ENCODE assay signal across 19 mouse cellular contexts in genomic region chr1:86426128-86426527, GRCm38 (mm10). TPM values are rescaled to one million over a fixed set of nuclear protein-coding genes. Genes with fewer than 3 reads are reported as not detected.
DNase-seq lines count a peak whose midpoint lies in the region; ATAC-seq and TF ChIP-seq lines count a peak whose summit lies in the region.
"Had no signal": no experiment of that assay in that cellular context is flagged by ENCODE, and none has a peak within 500 bp of the region (broad histone marks: within the 10 kb centered on the region; RNA-seq: fewer than 3 reads in every experiment).

Gene Nmur1, minus strand, starts transcription at chr1:86426228.
Gene Tex44, plus strand, starts transcription at chr1:86426329.

- H3K9me3 ChIP-seq in forebrain, embryonic 12.5 days: no peaks in the 10 kb centered on the region
- no peaks in the 10 kb centered on the region for H3K9me3 ChIP-seq in forebrain, embryonic 15.5 days
- no peaks in the 10 kb centered on the region for H3K9me3 ChIP-seq in neural tube, embryonic 12.5 days
- no peaks in the 10 kb centered on the region for H3K9me3 ChIP-seq in limb, embryonic 10.5 days (replicated peaks)
- no peaks in the 10 kb centered on the region for H3K9me3 ChIP-seq in neural tube, embryonic 14.5 days (ENCODE audit: control insufficient read depth, low read length)
- H3K9me3 ChIP-seq in lung, postnatal 0 days (ENCODE audit: low read length): no peaks in the 10 kb centered on the region
- H3K9me3 ChIP-seq: G1E; limb, embryonic 15.5 days had no signal

- peak within 1 kb of the TSS; percentile 32 for H3K4me2 ChIP-seq in forebrain, embryonic 12.5 days
- no peak within 1 kb of the TSS for H3K4me2 ChIP-seq in forebrain, embryonic 15.5 days (replicated peaks)
- peak within 1 kb of the TSS; percentile 14; the same call in 1 of the 2 replicates for H3K4me2 ChIP-seq in neural tube, embryonic 12.5 days (replicated peaks)
- no peak within 1 kb of the TSS for H3K4me2 ChIP-seq in neural tube, embryonic 14.5 days (ENCODE audit: low read depth, low read length)
- no peak within 1 kb of the TSS for H3K4me2 ChIP-seq in lung, postnatal 0 days (replicated peaks; ENCODE audit: low read depth, low read length)
- H3K4me2 ChIP-seq: limb, embryonic 15.5 days had no signal

- DNase-seq in neural tube, embryonic 10.5 days (ENCODE audit: extremely low spot score, low spot score): no peak
- DNase-seq in limb, embryonic 10.5 days (ENCODE audit: low spot score): no peak
- no peak for DNase-seq in lung, postnatal 0 days (ENCODE audit: low spot score)
- DNase-seq in adrenal gland, adult 8-10 months: no peak
- DNase-seq: adrenal gland, postnatal 36 days; cerebellum, adult 11 months; gastrocnemius, postnatal 10 days; kidney, postnatal 14 days had no signal

- H3K27me3 ChIP-seq in forebrain, embryonic 12.5 days: no peaks in the 10 kb centered on the region
- H3K27me3 ChIP-seq in forebrain, embryonic 15.5 days: no peaks in the 10 kb centered on the region
- H3K27me3 ChIP-seq in neural tube, embryonic 12.5 days (replicated peaks): no peaks in the 10 kb centered on the region
- no peaks in the 10 kb centered on the region for H3K27me3 ChIP-seq in limb, embryonic 10.5 days (ENCODE audit: low read depth, poor library complexity, severe bottlenecking)
- H3K27me3 ChIP-seq in neural tube, embryonic 14.5 days (ENCODE audit: control insufficient read depth, insufficient read depth, low read length): no peaks in the 10 kb centered on the region
- no peaks in the 10 kb centered on the region for H3K27me3 ChIP-seq in lung, postnatal 0 days (replicated peaks; ENCODE audit: insufficient read depth, low read length)
- H3K27me3 ChIP-seq: limb, embryonic 15.5 days had no signal

- no peak for TF ChIP-seq CTCF in lung, postnatal 0 days (IDR thresholded peaks at IDR 0.05)

- peak within 1 kb of the TSS; percentile 85 for H3K27ac ChIP-seq in forebrain, embryonic 12.5 days
- H3K27ac ChIP-seq in forebrain, embryonic 15.5 days (replicated peaks): no peak within 1 kb of the TSS
- peak within 1 kb of the TSS; percentile 69; the same call in 1 of the 2 replicates for H3K27ac ChIP-seq in neural tube, embryonic 12.5 days
- peak within 1 kb of the TSS; percentile 61 for H3K27ac ChIP-seq in limb, embryonic 10.5 days
- 0 out of 2 replicates have a peak within 1 kb of the TSS, but pooled peaks have one; percentile 2 for H3K27ac ChIP-seq in neural tube, embryonic 14.5 days (ENCODE audit: low read depth, low read length)
- no peak within 1 kb of the TSS for H3K27ac ChIP-seq in lung, postnatal 0 days (ENCODE audit: low read length)
- H3K27ac ChIP-seq: limb, embryonic 15.5 days had no signal

- H3K4me1 ChIP-seq in forebrain, embryonic 12.5 days: peaks cover 29% of the 10 kb centered on the region
- H3K4me1 ChIP-seq in forebrain, embryonic 15.5 days: peaks cover 13% of the 10 kb centered on the region
- peaks cover 17% of the 10 kb centered on the region for H3K4me1 ChIP-seq in neural tube, embryonic 12.5 days
- peaks cover 22% of the 10 kb centered on the region for H3K4me1 ChIP-seq in limb, embryonic 10.5 days
- H3K4me1 ChIP-seq in neural tube, embryonic 14.5 days (ENCODE audit: control insufficient read depth, insufficient read depth, low read length): 0 out of 2 replicates have a peak, but pooled peaks cover 4% of the 10 kb centered on the region
- H3K4me1 ChIP-seq in lung, postnatal 0 days (ENCODE audit: insufficient read depth, low read depth, low read length): no peaks in the 10 kb centered on the region

- peak within 1 kb of the TSS; percentile 45; the same call in 1 of the 2 replicates for H3K9ac ChIP-seq in forebrain, embryonic 12.5 days
- H3K9ac ChIP-seq in forebrain, embryonic 15.5 days (replicated peaks): no peak within 1 kb of the TSS
- H3K9ac ChIP-seq in neural tube, embryonic 12.5 days: no peak within 1 kb of the TSS
- H3K9ac ChIP-seq in neural tube, embryonic 14.5 days (replicated peaks; ENCODE audit: low read depth, low read length): no peak within 1 kb of the TSS
- no peak within 1 kb of the TSS for H3K9ac ChIP-seq in lung, postnatal 0 days (replicated peaks; ENCODE audit: low read depth)

- H3K4me3 ChIP-seq in forebrain, embryonic 12.5 days (replicated peaks): 0 out of 2 replicates have a peak within 1 kb of the TSS, but pooled peaks have one; percentile 1
- no peak within 1 kb of the TSS for H3K4me3 ChIP-seq in forebrain, embryonic 15.5 days
- no peak within 1 kb of the TSS for H3K4me3 ChIP-seq in neural tube, embryonic 12.5 days
- H3K4me3 ChIP-seq in limb, embryonic 10.5 days: no peak within 1 kb of the TSS
- H3K4me3 ChIP-seq in neural tube, embryonic 14.5 days (ENCODE audit: low read depth, low read length): no peak within 1 kb of the TSS
- no peak within 1 kb of the TSS for H3K4me3 ChIP-seq in lung, postnatal 0 days (ENCODE audit: low read depth, low read length)
- H3K4me3 ChIP-seq: erythroblast, embryonic 14.5 days; limb, embryonic 15.5 days had no signal

- no peak for ATAC-seq in forebrain, embryonic 12.5 days (ENCODE audit: low FRiP score)
- no peak for ATAC-seq in forebrain, embryonic 15.5 days (replicated peaks)
- no peak for ATAC-seq in neural tube, embryonic 12.5 days (ENCODE audit: low FRiP score, low read depth)
- no peak for ATAC-seq in neural tube, embryonic 14.5 days (ENCODE audit: low read depth)
- no peak for ATAC-seq in lung, postnatal 0 days
- ATAC-seq: intestine, embryonic 16.5 days had no signal

- no peak for TF ChIP-seq EP300 in lung, postnatal 0 days (IDR thresholded peaks at IDR 0.05)

- WGBS in forebrain, embryonic 12.5 days: 93% methylated on average over 8 of the region's 8 CpGs
- 90% methylated on average over 8 of the region's 8 CpGs for WGBS in forebrain, embryonic 15.5 days
- WGBS in neural tube, embryonic 12.5 days: 92% methylated on average over 8 of the region's 8 CpGs
- WGBS in limb, embryonic 10.5 days: 94% methylated on average over 8 of the region's 8 CpGs
- WGBS in neural tube, embryonic 14.5 days: 96% methylated on average over 8 of the region's 8 CpGs
- 86% methylated on average over 8 of the region's 8 CpGs for WGBS in lung, postnatal 0 days

- no peaks in the 10 kb centered on the region for H3K36me3 ChIP-seq in forebrain, embryonic 12.5 days (replicated peaks)
- H3K36me3 ChIP-seq in forebrain, embryonic 15.5 days: no peaks in the 10 kb centered on the region
- no peaks in the 10 kb centered on the region for H3K36me3 ChIP-seq in neural tube, embryonic 12.5 days
- no peaks in the 10 kb centered on the region for H3K36me3 ChIP-seq in limb, embryonic 10.5 days
- no peaks in the 10 kb centered on the region for H3K36me3 ChIP-seq in neural tube, embryonic 14.5 days (ENCODE audit: control insufficient read depth, insufficient read depth, low read length)
- H3K36me3 ChIP-seq in lung, postnatal 0 days (ENCODE audit: insufficient read depth, low read length): no peaks in the 10 kb centered on the region
- H3K36me3 ChIP-seq: G1E; limb, embryonic 15.5 days had no signal

RNA-seq across cellular contexts. Expression of gene Nmur1, which starts in this region (rescaled TPM):
- polyA plus RNA-seq in forebrain, embryonic 12.5 days (2016; fragmentation: Nextera tagmentation; extraction: Ambion mirVana): not detected in 2 replicates
- polyA plus RNA-seq in forebrain, embryonic 15.5 days (2015; fragmentation: Nextera tagmentation; extraction: Ambion mirVana): 0.18 TPM in 1 of 2 replicates, not detected in the other
- 0.15 and 0.40 TPM in 2 replicates for polyA plus RNA-seq in neural tube, embryonic 12.5 days (2016; fragmentation: Nextera tagmentation; extraction: Ambion mirVana)
- polyA plus RNA-seq in limb, embryonic 10.5 days (2016; fragmentation: Nextera tagmentation; extraction: Ambion mirVana): 0.15 and 0.24 TPM in 2 replicates
- not detected in 2 replicates for polyA plus RNA-seq in neural tube, embryonic 14.5 days (2014; fragmentation: Nextera tagmentation; extraction: Ambion mirVana)
- polyA plus RNA-seq in lung, postnatal 0 days (2015; fragmentation: Nextera tagmentation; extraction: Ambion mirVana): 1.3 and 2.1 TPM in 2 replicates
- not detected for total RNA-seq in adrenal gland, adult 8-10 months (2022)
- total RNA-seq: adrenal gland, postnatal 36 days; G1E; gastrocnemius, postnatal 10 days; layer of hippocampus, postnatal 14 days had no signal
- polyA plus RNA-seq: erythroblast, embryonic 14.5 days; G1E; heart, postnatal 0 days; limb, embryonic 15.5 days had no signal

RNA-seq across cellular contexts. Expression of gene Tex44, which starts in this region (rescaled TPM):
- polyA plus RNA-seq in forebrain, embryonic 12.5 days (2016; fragmentation: Nextera tagmentation; extraction: Ambion mirVana): not detected in 2 replicates
- not detected in 2 replicates for polyA plus RNA-seq in forebrain, embryonic 15.5 days (2015; fragmentation: Nextera tagmentation; extraction: Ambion mirVana)
- not detected in 2 replicates for polyA plus RNA-seq in neural tube, embryonic 12.5 days (2016; fragmentation: Nextera tagmentation; extraction: Ambion mirVana)
- polyA plus RNA-seq in limb, embryonic 10.5 days (2016; fragmentation: Nextera tagmentation; extraction: Ambion mirVana): not detected in 2 replicates
- not detected in 2 replicates for polyA plus RNA-seq in neural tube, embryonic 14.5 days (2014; fragmentation: Nextera tagmentation; extraction: Ambion mirVana)
- not detected in 2 replicates for polyA plus RNA-seq in lung, postnatal 0 days (2015; fragmentation: Nextera tagmentation; extraction: Ambion mirVana)
- not detected for total RNA-seq in adrenal gland, adult 8-10 months (2022)
- total RNA-seq: adrenal gland, postnatal 36 days; gastrocnemius, postnatal 10 days; layer of hippocampus, postnatal 14 days had no signal
- polyA plus RNA-seq: erythroblast, embryonic 14.5 days; G1E; heart, postnatal 0 days; intestine, embryonic 16.5 days; limb, embryonic 15.5 days; lung, embryonic 16.5 days had no signal

Comparison
In these comparisons a context has a peak if more than half of its experiments do, and no peak if none do; other contexts are left out.
1. H3K27ac ChIP-seq: peak in forebrain, embryonic 12.5 days (single experiment), neural tube, embryonic 12.5 days (single experiment), limb, embryonic 10.5 days (single experiment) and neural tube, embryonic 14.5 days (single experiment); none in forebrain, embryonic 15.5 days (single experiment) and lung, postnatal 0 days (single experiment).
2. H3K4me2 ChIP-seq: peak in forebrain, embryonic 12.5 days (single experiment) and neural tube, embryonic 12.5 days (single experiment); none in forebrain, embryonic 15.5 days (single experiment), neural tube, embryonic 14.5 days (single experiment) and lung, postnatal 0 days (single experiment).